Mouse (Mus musculus) liver, adult 2 months (tissue): ENCODE measurements around the gene Ptprn2. TPM values are rescaled to one million over a fixed set of nuclear protein-coding genes. Genes with fewer than 3 reads are reported as not detected.

ENCODE experiments used
- DNase-seq: peaks from one replicate; pipeline ENCODE4 v3.0.0-alpha.2; 2011; ENCODE audit warnings: low read depth, low spot score; ENCODE audit errors: extremely low read depth
- H3K27ac ChIP-seq: fragments of 200-500 bp; replicated peaks from 2 replicates; pipeline ENCODE4 v1.5.1; 2012; ENCODE audit warnings: low read depth, mild to moderate bottlenecking, control low read depth, inconsistent platforms, low read length; ENCODE audit not compliant: insufficient read depth
- H3K27me3 ChIP-seq: fragments of 200-500 bp; 2 replicates; pipeline ENCODE4 v1.6.1; 2012; ENCODE audit warnings: mild to moderate bottlenecking, moderate library complexity, low read length, inconsistent platforms; ENCODE audit not compliant: control insufficient read depth, insufficient read depth
- H3K36me3 ChIP-seq: fragments of 200-500 bp; 2 replicates; pipeline ENCODE4 v1.6.1; 2012; ENCODE audit warnings: low read length, inconsistent platforms; ENCODE audit not compliant: control insufficient read depth, insufficient read depth
- H3K4me1 ChIP-seq: fragments of 200-500 bp; 2 replicates; pipeline ENCODE4 v1.6.1; 2011; ENCODE audit warnings: low read length; ENCODE audit not compliant: control insufficient read depth, insufficient read depth
- H3K4me3 ChIP-seq: fragments of 200-500 bp; 2 replicates; pipeline ENCODE4 v1.5.1; 2011; ENCODE audit warnings: low read depth, mild to moderate bottlenecking, control low read depth, low read length, moderate library complexity; ENCODE audit not compliant: insufficient read depth
- H3K79me2 ChIP-seq: fragments of 200-500 bp; 2 replicates; pipeline ENCODE4 v1.6.1; 2012; ENCODE audit warnings: inconsistent platforms, mild to moderate bottlenecking, low read length, moderate library complexity; ENCODE audit not compliant: control insufficient read depth, insufficient read depth
- H3K9ac ChIP-seq: fragments of 200-500 bp; 2 replicates; pipeline ENCODE4 v1.6.1; 2012; ENCODE audit warnings: low read depth, mild to moderate bottlenecking, control low read depth, inconsistent platforms, low read length
- CTCF ChIP-seq: fragments of 200-500 bp; IDR thresholded peaks from 2 replicates; pipeline ENCODE4 v1.5.1; 2011; ENCODE audit warnings: low read depth, low read length, control low read depth
- POLR2A ChIP-seq: fragments of 200-500 bp; IDR thresholded peaks from 2 replicates; pipeline ENCODE4 v1.6.1; 2011; ENCODE audit warnings: low read length, control low read depth; ENCODE audit not compliant: insufficient read depth; ENCODE audit errors: extremely low read depth
- WGBS: fragments of 180-500 bp; shearing (Covaris S2); methylation state at CpG from one replicate; pipeline ENCODE4 v1.1.7; 2018; 5-methylcytosine and 5-hydroxymethylcytosine counted together
- polyA plus RNA-seq: library from polyadenylated mRNA; depleted of rRNA; stranded (reverse); fragments of >200 nt; gene quantifications from 2 replicates; pipeline ENCODE4 v1.2.3, GENCODE M21; 2012
- total RNA-seq: library from RNA; depleted of rRNA; stranded (reverse); fragments of >200 nt; gene quantifications from 2 replicates; pipeline ENCODE4 v1.2.3, GENCODE M21; 2014

Ptprn2 gene
- total and polyA plus RNA-seq, 2 experiments: 0.06 TPM; not detected in 1

DNA sequence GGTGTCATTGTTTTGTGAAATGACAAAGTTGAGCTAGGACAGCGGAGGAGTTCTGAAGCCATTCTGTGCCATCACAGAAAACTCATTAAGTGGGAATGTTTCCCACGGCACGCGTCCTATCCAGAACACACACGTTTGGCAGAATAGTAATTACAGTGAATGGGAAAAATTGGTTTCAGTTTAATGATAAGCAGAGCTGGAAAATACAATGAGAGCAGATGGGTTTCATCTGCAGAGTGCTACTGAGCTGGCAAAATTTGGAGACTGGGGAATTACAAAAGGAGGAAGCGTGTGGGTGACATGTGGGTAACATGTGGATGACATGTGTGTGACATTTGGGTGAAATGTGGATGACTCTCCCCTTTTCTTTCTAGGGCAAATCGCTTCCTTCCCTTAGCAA, 66.0 kb downstream of the Ptprn2 start:
- Histone ChIP-seq H3K4me1 (no peaks in the 10 kb centered on the region), H3K36me3 (no peaks in the 10 kb centered on the region), H3K4me3 (no peak overlapping the region), H3K79me2 (no peaks in the 10 kb centered on the region), H3K27ac (no peak overlapping the region), H3K27me3 (no peaks in the 10 kb centered on the region), H3K9ac (no peak overlapping the region)
- 87% methylated on average over 7 of the region's 7 CpGs for WGBS
- TF ChIP-seq POLR2A (no peak), CTCF (no peak)
- DNase-seq: no peak

DNA sequence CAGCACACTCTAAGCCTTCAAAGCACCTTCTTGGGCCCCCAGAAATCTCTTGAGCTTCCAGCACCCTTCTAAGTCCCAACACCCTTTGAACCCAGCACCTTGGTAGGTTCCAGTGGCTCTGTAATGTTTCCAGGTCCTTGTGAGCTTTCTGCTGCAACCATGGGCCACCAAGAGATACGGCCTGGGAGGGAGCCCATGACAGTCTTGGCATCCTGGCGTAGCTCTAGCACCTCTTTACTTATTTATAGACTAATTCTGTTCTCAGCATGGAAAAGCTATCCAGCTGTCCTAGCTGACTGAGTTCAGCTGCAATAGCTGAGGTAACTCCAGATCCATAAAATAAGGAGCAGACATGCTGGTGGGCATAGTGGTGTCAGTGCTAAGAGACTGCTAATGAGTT, 66.8 kb downstream of the Ptprn2 start:
- H3K36me3 ChIP-seq: no peaks in the 10 kb centered on the region
- H3K27me3 ChIP-seq: no peaks in the 10 kb centered on the region
- no peak overlapping the region for H3K9ac ChIP-seq
- H3K79me2 ChIP-seq: no peaks in the 10 kb centered on the region
- no peaks in the 10 kb centered on the region for H3K4me1 ChIP-seq
- no peak overlapping the region for H3K4me3 ChIP-seq
- H3K27ac ChIP-seq: no peak overlapping the region
- TF ChIP-seq POLR2A: no peak
- 85% methylated on average over 2 of the region's 2 CpGs for WGBS
- no peak for DNase-seq

DNA sequence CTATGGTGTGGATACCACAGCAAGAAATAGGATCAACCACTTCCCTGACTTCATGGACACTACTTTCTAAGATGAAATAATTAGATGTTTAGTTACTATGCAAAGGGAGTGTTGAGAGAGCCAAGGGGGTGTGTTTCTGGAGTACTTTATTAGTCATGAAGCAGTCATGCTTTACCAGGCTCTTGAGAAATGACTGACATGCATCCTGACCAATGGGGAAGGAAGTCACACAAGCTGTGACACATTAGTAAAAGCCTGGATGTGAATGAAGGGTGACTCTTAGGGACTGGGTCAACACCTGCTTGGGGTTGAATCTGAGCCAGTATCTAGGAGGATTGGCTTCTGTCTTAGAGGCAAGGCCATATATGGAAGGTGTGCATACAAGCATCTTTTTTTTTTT, 67.8 kb downstream of the Ptprn2 start:
- H3K36me3 ChIP-seq: no peaks in the 10 kb centered on the region
- TF ChIP-seq POLR2A (no peak), CTCF (no peak)
- H3K4me3 ChIP-seq: no peak overlapping the region
- H3K9ac ChIP-seq: no peak overlapping the region
- H3K27me3 ChIP-seq: no peaks in the 10 kb centered on the region
- no peaks in the 10 kb centered on the region for H3K79me2 ChIP-seq
- DNase-seq: no peak
- H3K27ac ChIP-seq: no peak overlapping the region
- H3K4me1 ChIP-seq: no peaks in the 10 kb centered on the region

DNA sequence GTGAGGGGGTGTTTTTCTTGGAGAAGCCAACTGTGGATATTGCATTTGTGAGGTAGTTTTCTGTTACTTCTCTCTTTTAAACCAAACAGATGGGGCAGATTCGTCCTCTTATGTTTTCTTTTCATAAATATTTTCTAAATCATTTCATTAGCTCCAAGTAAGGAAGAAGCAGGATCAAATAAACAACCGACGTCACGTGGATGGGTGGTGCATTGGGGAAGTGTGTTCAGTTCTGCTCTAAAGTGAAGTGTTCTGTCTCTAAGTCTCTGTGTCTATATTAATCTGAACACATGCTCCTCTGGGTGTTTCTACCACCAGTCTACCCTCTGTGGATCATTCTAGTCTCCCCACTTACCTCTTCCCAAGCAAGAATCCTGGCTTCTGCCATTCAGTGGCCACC, 70.4 kb downstream of the Ptprn2 start:
- WGBS: 71% methylated on average over 4 of the region's 4 CpGs
- no peak for DNase-seq
- TF ChIP-seq POLR2A: no peak
- no peak overlapping the region for H3K4me3 ChIP-seq
- H3K79me2 ChIP-seq: no peaks in the 10 kb centered on the region
- H3K36me3 ChIP-seq: no peaks in the 10 kb centered on the region
- no peak overlapping the region for H3K9ac ChIP-seq
- no peaks in the 10 kb centered on the region for H3K4me1 ChIP-seq
- no peak overlapping the region for H3K27ac ChIP-seq
- H3K27me3 ChIP-seq: no peaks in the 10 kb centered on the region

DNA sequence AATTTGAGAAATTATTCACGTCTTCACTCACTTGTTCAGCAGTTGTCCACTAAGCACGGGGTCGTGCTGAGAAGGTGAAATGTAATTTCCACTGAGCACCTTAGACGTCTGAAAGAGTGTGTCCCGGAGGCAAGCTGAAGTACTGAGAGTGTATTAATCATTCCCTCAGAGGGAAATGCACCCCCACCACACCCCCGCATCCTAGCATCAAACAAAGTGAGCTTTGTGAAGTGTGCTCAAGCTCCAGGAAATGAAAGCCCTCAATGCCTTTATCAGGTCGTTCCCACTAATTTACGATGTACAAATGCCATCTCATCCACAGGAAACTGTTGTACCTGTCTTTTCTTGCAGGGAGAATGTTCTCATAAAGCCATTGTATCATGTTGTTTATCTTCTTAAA, 78.9 kb downstream of the Ptprn2 start:
- no peak overlapping the region for H3K4me3 ChIP-seq
- no peaks in the 10 kb centered on the region for H3K36me3 ChIP-seq
- no peaks in the 10 kb centered on the region for H3K79me2 ChIP-seq
- TF ChIP-seq CTCF (no peak), POLR2A (no peak)
- no peak overlapping the region for H3K9ac ChIP-seq
- H3K4me1 ChIP-seq: no peaks in the 10 kb centered on the region
- 0 out of 2 replicates have a peak, but pooled peaks cover 2% of the 10 kb centered on the region for H3K27me3 ChIP-seq
- no peak overlapping the region for H3K27ac ChIP-seq
- WGBS: 77% methylated on average over 8 of the region's 8 CpGs
- DNase-seq: no peak

DNA sequence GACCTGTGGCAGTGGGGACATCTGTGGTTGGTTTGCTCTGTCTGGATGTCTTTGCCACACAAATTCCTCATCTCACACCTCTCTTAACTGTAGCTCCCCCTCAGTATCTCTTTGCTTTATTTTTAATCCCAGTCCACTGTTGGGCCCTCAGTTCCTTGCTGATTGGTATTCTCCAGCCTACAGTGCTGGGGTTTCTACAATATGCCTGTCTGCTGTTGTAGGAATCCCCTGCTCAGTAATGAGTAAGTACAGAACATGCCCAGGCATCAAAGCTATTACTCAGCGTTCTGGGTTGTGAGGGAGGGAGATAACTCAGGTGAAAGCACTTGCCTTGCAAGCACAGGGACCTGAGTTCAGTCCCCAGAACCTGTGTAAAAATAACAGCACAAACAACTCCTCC, 81.2 kb downstream of the Ptprn2 start:
- no peak for TF ChIP-seq CTCF
- TF ChIP-seq POLR2A: no peak
- 53% methylated on average over 1 of the region's 1 CpGs for WGBS

More for the DNA sequence above, 81.2 kb downstream of the Ptprn2 start:
- Histone ChIP-seq H3K36me3 (no peaks in the 10 kb centered on the region), H3K27ac (no peak overlapping the region), H3K9ac (no peak overlapping the region), H3K4me3 (no peak overlapping the region), H3K79me2 (no peaks in the 10 kb centered on the region), H3K27me3 (0 out of 2 replicates have a peak, but pooled peaks cover 2% of the 10 kb centered on the region), H3K4me1 (no peaks in the 10 kb centered on the region)
- no peak for DNase-seq
